Mouse (Mus musculus) heart, embryonic 15.5 days (tissue): ENCODE data around the gene Sdf4. TPM values are rescaled to one million over a fixed set of nuclear protein-coding genes. Genes with fewer than 3 reads are reported as not detected.

Source experiments
- ATAC-seq: fragments of 200-750 bp; cut with Nextera tagmentation; replicated peaks from 2 replicates; pipeline ENCODE4 v1.8.0; 2017; ENCODE audit warnings: low read depth, moderate TSS enrichment; ENCODE audit not compliant: insufficient number of reproducible peaks, insufficient read depth, low FRiP score
- H3K27ac ChIP-seq: fragments of 300-500 bp; sonication (generic); 2 replicates; pipeline ENCODE4 v1.5.1; 2015; ENCODE audit warnings: mild to moderate bottlenecking, inconsistent platforms
- H3K27me3 ChIP-seq: fragments of 300-500 bp; sonication (generic); 2 replicates; pipeline ENCODE4 v1.6.1; 2015; ENCODE audit warnings: inconsistent platforms
- H3K36me3 ChIP-seq: fragments of 300-500 bp; sonication (generic); 2 replicates; pipeline ENCODE4 v1.6.1; 2015; ENCODE audit warnings: mild to moderate bottlenecking, inconsistent platforms
- H3K4me1 ChIP-seq: fragments of 300-500 bp; sonication (generic); replicated peaks from 2 replicates; pipeline ENCODE4 v1.6.1; 2015; ENCODE audit warnings: inconsistent platforms
- H3K4me2 ChIP-seq: fragments of 300-500 bp; sonication (generic); 2 replicates; pipeline ENCODE4 v1.6.1; 2015; ENCODE audit warnings: inconsistent platforms, mild to moderate bottlenecking, moderate library complexity
- H3K4me3 ChIP-seq: fragments of 300-500 bp; sonication (generic); 2 replicates; pipeline ENCODE4 v1.5.1; 2015; ENCODE audit warnings: mild to moderate bottlenecking, inconsistent platforms
- H3K9ac ChIP-seq: fragments of 300-500 bp; sonication (generic); 2 replicates; pipeline ENCODE4 v1.6.1; 2015; ENCODE audit warnings: mild to moderate bottlenecking, inconsistent platforms
- H3K9me3 ChIP-seq: fragments of 300-500 bp; sonication (generic); replicated peaks from 2 replicates; pipeline ENCODE4 v1.6.1; 2016; ENCODE audit warnings: inconsistent platforms
- WGBS: fragments of 180-500 bp; shearing (Covaris S2); methylation state at CpG from one replicate; pipeline ENCODE4 v1.1.7; 2015; ENCODE audit warnings: mixed read lengths; 5-methylcytosine and 5-hydroxymethylcytosine counted together
- polyA plus RNA-seq: library from polyadenylated mRNA; unstranded; fragments of >200 nt; fragmentation: Nextera tagmentation; extraction: Ambion mirVana; gene quantifications from 2 replicates; pipeline ENCODE4 v1.2.1, GENCODE M21; 2015

Sdf4 gene
- polyA plus RNA-seq, 1 experiment from 2014 or later, result 105 TPM

DNA sequence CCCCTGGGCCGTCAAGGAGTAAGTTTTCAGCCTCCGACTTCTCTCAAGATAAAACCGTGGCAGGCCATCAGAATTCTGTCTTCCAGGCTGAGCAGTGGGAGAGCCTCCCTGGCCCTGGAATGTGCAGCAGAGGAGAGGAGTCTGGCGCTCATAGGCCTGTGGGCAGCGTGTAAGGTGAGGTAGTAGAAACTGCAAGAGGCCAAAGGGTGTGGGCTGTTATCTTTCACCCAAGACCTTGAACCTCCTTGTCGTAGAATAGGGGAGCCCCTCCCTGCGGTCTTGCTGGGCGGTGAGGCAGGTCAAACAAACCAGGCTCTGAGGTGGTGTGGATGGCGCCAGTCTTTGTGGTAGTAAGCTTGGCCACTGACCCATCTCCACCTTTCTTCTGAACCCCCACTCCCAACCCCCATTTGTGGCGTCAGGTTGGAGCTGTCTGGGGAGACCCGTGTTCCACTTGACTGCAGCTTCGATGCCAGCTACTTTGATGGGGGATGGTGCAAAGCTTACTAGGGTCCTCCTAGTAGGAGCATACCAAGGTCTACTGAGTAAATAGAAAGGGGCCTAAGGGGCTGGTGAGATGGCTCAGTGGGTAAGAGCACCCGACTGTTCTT, 23.5 kb upstream of the Sdf4 start:
- no peak overlapping the region for H3K9ac ChIP-seq
- H3K27ac ChIP-seq, result no peak overlapping the region
- 64% methylated on average over 13 of the region's 13 CpGs for WGBS
- H3K9me3 ChIP-seq, result no peaks in the 10 kb centered on the region
- ATAC-seq, result no peak
- H3K36me3 ChIP-seq, result peaks cover 16% of the 10 kb centered on the region; the same call in 1 of the 2 replicates
- no peaks in the 10 kb centered on the region for H3K27me3 ChIP-seq
- no peak overlapping the region for H3K4me3 ChIP-seq
- H3K4me1 ChIP-seq, result no peaks in the 10 kb centered on the region
- no peak overlapping the region for H3K4me2 ChIP-seq

DNA sequence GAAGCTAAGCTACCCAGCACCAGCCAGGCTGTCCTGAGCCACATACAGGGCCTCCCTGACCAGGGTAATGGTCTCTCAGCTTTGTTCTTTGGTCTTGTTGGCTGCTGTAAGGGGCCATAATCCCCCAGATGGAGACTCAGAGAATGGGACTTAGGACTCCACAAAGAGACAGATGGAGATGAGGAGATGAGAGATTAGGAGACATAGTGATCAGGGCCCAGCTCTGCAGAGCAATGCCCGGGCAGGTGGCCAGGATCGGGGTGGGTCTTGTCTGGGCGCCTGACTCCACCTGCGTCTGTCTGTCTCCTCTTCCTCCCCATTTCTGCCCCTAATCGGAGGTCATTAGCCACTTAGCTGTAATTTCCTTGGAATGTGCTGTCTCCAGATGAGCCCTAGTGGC, 22.4 kb upstream of the Sdf4 start:
- H3K4me1 ChIP-seq, result no peaks in the 10 kb centered on the region
- H3K9me3 ChIP-seq, result no peaks in the 10 kb centered on the region
- no peak overlapping the region for H3K4me3 ChIP-seq
- H3K9ac ChIP-seq, result no peak overlapping the region
- H3K4me2 ChIP-seq, result no peak overlapping the region
- no peak overlapping the region for H3K27ac ChIP-seq
- WGBS, result 85% methylated on average over 5 of the region's 5 CpGs
- peaks cover 10% of the 10 kb centered on the region; the same call in 1 of the 2 replicates for H3K36me3 ChIP-seq
- ATAC-seq, result no peak
- H3K27me3 ChIP-seq, result no peaks in the 10 kb centered on the region

DNA sequence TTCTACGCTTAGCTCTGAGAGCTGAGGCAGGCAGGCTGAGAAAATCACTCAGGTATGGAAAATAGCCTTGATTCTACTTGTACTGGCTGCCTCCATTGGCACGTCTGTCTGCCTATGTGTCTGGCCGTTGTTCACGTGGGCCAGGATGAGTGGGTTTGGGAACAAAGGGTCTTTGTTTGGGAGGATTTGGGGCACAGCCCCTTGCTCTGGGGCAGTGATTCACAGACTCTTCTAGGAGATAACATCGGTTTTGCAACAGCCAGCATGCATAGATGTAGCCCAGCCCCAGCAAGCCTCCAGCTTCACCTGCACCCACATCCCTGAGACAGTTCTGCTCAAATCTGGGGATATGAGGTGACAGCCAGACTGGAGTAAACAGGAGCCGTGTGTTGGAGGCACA, 20.0 kb upstream of the Sdf4 start:
- no peaks in the 10 kb centered on the region for H3K9me3 ChIP-seq
- H3K27ac ChIP-seq, result no peak overlapping the region
- H3K27me3 ChIP-seq, result no peaks in the 10 kb centered on the region
- no peak overlapping the region for H3K4me3 ChIP-seq
- H3K4me2 ChIP-seq, result no peak overlapping the region
- H3K4me1 ChIP-seq, result no peaks in the 10 kb centered on the region
- H3K36me3 ChIP-seq, result no peaks in the 10 kb centered on the region
- ATAC-seq, result no peak
- 69% methylated on average over 6 of the region's 6 CpGs for WGBS
- H3K9ac ChIP-seq, result no peak overlapping the region

DNA sequence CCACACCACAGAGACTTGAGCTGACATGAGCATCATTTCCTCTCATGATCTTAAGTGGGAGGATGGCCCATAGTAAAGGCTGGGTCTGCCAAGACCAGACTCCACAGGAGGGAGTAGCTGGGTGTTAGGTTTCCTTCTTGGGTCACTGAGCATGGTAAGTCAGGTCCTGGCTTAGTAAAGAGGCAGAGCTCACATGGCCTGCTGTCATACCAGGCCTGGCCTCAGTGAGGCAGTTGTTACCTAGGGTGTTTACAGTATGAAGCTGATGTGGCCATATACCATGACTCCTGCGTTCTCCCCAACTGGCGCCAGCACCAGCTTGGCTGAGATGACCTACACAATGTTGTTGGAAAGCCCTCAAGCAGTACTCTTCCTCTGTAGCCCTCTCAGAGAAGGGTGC, 19.4 kb upstream of the Sdf4 start:
- Histone ChIP-seq H3K36me3 (no peaks in the 10 kb centered on the region), H3K4me3 (no peak overlapping the region), H3K27ac (no peak overlapping the region), H3K4me2 (no peak overlapping the region), H3K9me3 (no peaks in the 10 kb centered on the region), H3K27me3 (no peaks in the 10 kb centered on the region), H3K9ac (no peak overlapping the region), H3K4me1 (no peaks in the 10 kb centered on the region)
- WGBS, result 62% methylated on average over 2 of the region's 2 CpGs
- ATAC-seq, result no peak

DNA sequence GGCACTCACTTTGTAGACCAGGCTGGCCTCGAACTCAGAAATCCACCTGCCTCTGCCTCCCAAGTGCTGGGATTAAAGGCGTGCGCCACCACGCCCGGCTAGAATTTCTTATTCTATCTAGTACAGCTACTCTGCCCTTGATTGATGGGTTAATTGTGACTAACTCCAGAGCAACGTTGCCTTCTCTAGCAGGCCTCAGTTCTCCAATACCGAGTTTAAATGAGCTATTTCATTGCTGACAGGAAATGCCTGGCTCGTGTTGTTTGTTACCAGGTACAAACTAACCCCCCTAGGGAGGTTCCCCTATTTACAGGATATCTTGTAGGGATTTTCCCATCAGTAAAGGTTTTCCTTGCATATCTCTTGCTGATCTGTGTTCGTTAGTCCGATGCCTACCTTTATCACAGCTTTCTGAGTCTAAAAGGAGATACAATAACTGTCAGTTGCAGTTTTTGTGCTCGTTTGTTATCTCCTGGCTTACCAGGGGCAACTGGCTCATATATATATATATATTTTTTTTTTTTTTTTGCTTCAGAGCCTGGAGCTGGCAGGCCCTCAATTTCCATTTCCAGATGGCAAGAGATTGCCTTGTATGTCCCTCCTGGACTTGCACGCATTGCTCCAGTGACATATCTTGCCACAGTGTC, 11.1 kb upstream of the Sdf4 start:
- no peaks in the 10 kb centered on the region for H3K27me3 ChIP-seq
- H3K4me1 ChIP-seq, result no peaks in the 10 kb centered on the region
- no peak overlapping the region for H3K9ac ChIP-seq
- H3K9me3 ChIP-seq, result no peaks in the 10 kb centered on the region
- ATAC-seq, result no peak
- H3K4me2 ChIP-seq, result no peak overlapping the region
- no peaks in the 10 kb centered on the region for H3K36me3 ChIP-seq
- no peak overlapping the region for H3K27ac ChIP-seq
- H3K4me3 ChIP-seq, result no peak overlapping the region
- 69% methylated on average over 12 of the region's 12 CpGs for WGBS

DNA sequence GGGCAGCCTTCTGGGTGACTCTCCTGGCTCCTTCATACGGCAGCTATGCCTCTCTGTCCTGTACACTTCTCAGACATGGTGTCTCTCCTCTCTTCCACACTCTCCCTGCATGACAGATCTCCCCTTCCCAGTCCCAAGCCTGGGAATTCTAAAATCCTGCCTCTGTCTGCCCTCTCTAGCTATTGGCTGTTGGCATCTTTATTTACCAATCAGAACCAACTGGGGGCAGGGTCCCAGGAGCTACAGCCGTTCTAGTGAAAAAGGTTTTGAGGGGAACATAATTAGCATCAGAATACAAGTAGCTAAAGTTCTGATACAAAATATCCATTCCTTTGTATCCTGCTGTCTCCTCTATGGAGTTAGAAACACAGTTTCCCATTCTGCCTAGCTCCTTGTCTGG, 8.9 kb upstream of the Sdf4 start:
- 19% methylated on average over 2 of the region's 2 CpGs for WGBS
- no peak overlapping the region for H3K9ac ChIP-seq
- no peak for ATAC-seq

DNA sequence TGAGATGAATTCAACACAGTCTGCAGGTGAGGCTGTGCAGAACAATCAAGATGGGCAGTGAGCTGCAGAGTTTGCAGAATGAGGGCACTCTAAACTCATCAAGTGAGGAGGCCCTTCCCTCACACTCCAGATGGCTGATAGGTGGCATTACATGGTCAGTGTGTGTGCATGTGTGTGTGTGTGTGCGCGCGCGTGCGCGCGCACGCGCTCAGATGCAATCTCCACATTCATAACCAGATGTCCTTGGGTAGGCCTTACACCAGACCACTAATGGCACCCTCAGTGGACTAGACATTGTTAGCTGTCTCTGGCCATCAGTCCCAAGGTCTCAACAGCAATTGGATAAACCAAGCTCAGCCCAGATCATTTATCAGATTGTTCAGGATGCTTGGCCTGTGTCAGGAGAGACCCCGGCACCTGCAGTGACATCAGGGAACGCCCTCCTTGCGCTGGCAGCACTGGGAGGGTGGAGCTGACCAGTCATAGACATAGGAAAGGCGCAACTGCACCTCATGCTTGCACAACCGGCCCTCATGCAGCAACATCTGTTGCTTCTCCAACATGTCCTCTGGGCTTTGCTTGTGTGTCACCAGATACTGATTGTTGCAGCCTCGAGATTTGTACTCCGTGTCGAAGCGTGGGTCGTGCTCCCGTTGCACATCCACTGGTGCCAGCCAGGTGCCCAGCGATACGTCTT, 1.3 kb upstream of the Sdf4 start:
- H3K4me1 ChIP-seq, result peaks cover 24% of the 10 kb centered on the region
- no peaks in the 10 kb centered on the region for H3K27me3 ChIP-seq
- WGBS, result 82% methylated on average over 22 of the region's 22 CpGs
- H3K4me3 ChIP-seq, result peak overlapping the region; percentile 70
- peak overlapping the region; percentile 92 for H3K4me2 ChIP-seq
- no peak for ATAC-seq
- peak overlapping the region; percentile 79 for H3K9ac ChIP-seq
- peaks cover under 1% of the 10 kb centered on the region; the same call in 1 of the 2 replicates for H3K36me3 ChIP-seq
- H3K27ac ChIP-seq, result peak overlapping the region; percentile 98; the same call in 1 of the 2 replicates
- H3K9me3 ChIP-seq, result no peaks in the 10 kb centered on the region

More for the DNA sequence above, 8.9 kb upstream of the Sdf4 start:
- Histone ChIP-seq H3K9me3 (no peaks in the 10 kb centered on the region), H3K27ac (no peak overlapping the region), H3K4me2 (no peak overlapping the region), H3K27me3 (no peaks in the 10 kb centered on the region), H3K36me3 (no peaks in the 10 kb centered on the region), H3K4me1 (no peaks in the 10 kb centered on the region), H3K4me3 (no peak overlapping the region)

DNA sequence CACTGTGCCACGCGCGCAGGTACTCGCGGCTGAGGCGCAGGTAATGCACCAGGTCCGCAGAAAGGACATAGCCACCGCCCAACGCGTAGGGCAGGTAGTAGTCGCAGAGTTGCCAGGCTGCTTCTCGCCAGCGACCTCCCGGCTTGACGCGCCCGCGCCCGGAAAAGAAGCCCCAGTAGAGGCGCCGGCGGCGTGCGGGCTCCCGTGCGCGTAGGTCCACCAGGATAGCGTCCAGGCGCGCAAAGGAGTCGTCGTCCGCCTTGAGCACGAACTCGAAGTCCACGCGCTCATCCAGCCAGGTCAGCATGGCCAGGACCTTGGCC, 803 bp upstream of the Sdf4 start:
- WGBS, result 20% methylated on average over 37 of the region's 37 CpGs
- H3K27me3 ChIP-seq, result no peaks in the 10 kb centered on the region

DNA sequence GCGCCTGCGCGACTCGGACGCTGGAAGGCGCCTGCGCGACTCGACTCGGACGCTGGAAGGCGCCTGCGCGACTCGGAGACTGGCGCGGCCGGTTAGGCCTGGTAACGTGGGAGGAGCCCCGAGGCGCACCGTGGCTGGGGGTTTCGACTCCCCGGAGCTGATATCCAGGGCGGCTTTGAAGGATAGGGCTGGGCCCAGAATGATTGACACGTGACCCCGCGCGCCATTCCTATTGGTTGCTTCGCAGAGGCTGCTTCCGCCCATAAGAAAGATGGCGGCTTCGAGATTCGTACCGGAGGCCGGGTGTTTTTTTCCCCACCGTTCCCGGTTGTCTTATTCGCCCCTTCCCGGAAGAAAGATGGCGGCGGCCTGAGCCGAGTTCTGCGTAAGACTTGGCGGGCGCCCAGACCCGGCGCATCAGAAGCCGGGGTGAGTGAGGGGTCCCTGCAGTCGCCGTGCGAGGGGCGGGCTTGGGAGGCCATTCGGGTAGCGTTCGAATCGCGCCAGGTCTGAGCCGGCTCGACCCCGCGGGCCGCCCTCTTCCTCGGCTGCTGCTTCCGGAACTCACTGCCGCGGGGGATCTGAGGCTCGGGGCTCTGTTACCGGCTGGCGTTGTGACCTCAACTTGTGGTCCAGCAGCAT, 355 bp downstream of the Sdf4 start:
- peak; percentile 84 for ATAC-seq
- WGBS, result under 1% methylated on average over 70 of the region's 70 CpGs
- peaks cover 17% of the 10 kb centered on the region for H3K36me3 ChIP-seq
- no peaks in the 10 kb centered on the region for H3K27me3 ChIP-seq
- H3K9me3 ChIP-seq, result no peaks in the 10 kb centered on the region
- H3K4me1 ChIP-seq, result peaks cover 24% of the 10 kb centered on the region
- peak overlapping the region; percentile 84 for H3K9ac ChIP-seq
- peak overlapping the region; percentile 98 for H3K27ac ChIP-seq
- H3K4me2 ChIP-seq, result peak overlapping the region; percentile 72
- H3K4me3 ChIP-seq, result peak overlapping the region; percentile 70

More for the DNA sequence above, 803 bp upstream of the Sdf4 start:
- 0 out of 2 replicates have a peak, but pooled peaks have one; percentile 0 for ATAC-seq
- peaks cover 24% of the 10 kb centered on the region for H3K4me1 ChIP-seq
- no peaks in the 10 kb centered on the region for H3K9me3 ChIP-seq
- peak overlapping the region; percentile 98 for H3K27ac ChIP-seq
- peak overlapping the region; percentile 92 for H3K4me2 ChIP-seq
- H3K9ac ChIP-seq, result peak overlapping the region; percentile 79
- peak overlapping the region; percentile 70 for H3K4me3 ChIP-seq
- peaks cover 5% of the 10 kb centered on the region; the same call in 1 of the 2 replicates for H3K36me3 ChIP-seq

DNA sequence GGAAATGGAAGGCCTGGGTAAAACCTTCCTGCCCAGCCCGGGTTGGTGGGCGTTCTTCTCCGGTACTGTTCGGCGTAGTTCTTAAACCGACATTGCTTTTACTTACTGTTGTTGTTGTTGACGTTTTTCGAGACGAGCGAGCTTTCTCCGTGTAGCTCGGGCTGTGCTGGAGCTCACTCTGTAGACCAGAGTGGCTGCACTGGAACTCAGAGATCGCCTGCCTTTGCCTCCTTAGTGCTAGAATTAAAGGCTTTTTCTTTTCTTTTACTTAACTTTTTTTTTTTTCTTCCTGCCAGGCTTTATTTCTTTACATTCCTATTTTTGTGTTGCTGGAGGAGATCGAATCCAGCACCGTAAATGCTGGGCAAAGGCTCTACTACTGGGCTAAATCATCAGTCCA, 934 bp downstream of the Sdf4 start:
- H3K9me3 ChIP-seq, result no peaks in the 10 kb centered on the region
- H3K4me2 ChIP-seq, result peak overlapping the region; percentile 72
- ATAC-seq, result no peak
- H3K4me1 ChIP-seq, result peaks cover 24% of the 10 kb centered on the region
- H3K36me3 ChIP-seq, result peaks cover 23% of the 10 kb centered on the region
- peak overlapping the region; percentile 70 for H3K4me3 ChIP-seq
- H3K9ac ChIP-seq, result peak overlapping the region; percentile 84
- H3K27ac ChIP-seq, result peak overlapping the region; percentile 98
- WGBS, result 3% methylated on average over 15 of the region's 15 CpGs
- no peaks in the 10 kb centered on the region for H3K27me3 ChIP-seq

DNA sequence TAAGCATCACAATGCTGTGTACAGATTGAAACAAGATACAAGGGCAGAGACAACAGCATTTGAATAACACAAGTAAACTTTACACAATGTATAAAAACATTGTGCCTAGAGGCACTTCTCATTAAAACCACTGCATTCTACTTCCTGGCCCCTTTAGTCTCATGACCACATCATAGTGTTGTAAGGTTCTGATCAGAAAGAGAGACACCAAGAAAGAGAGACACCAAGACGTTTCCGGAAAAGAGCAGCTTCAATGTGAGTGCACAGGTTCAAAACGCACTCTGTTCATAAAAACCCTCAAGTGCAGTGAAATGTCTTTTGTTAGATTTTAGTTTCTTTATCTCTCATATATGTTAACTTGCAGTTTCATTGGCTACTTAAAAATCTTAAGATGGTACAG, 11.4 kb downstream of the Sdf4 start:
- Histone ChIP-seq H3K27me3 (no peaks in the 10 kb centered on the region), H3K9me3 (no peaks in the 10 kb centered on the region), H3K4me3 (no peak overlapping the region), H3K4me1 (no peaks in the 10 kb centered on the region), H3K4me2 (no peak overlapping the region), H3K9ac (no peak overlapping the region), H3K36me3 (peaks cover 87% of the 10 kb centered on the region), H3K27ac (no peak overlapping the region)
- no peak for ATAC-seq
- 88% methylated on average over 3 of the region's 3 CpGs for WGBS
